Mouse (Mus musculus): ENCODE measurements around the gene Tsnaxip1. TPM values are rescaled to one million over a fixed set of nuclear protein-coding genes. Genes with fewer than 3 reads are reported as not detected.

Gene Tsnaxip1
- polyA plus RNA-seq, 1 experiment, result not detected

- TF ChIP-seq POLR2A (IDR thresholded peaks at IDR 0.05; ENCODE audit: low read depth, low read length) (peak; percentile 20), CTCF (conservative IDR thresholded peaks at IDR 0.05; ENCODE audit: insufficient read depth, insufficient read length, low read depth, low read length) (0 out of 2 replicates have a peak, but pooled peaks have one; percentile 11)
- WGBS, result under 1% methylated on average over 59 of the region's 59 CpGs
- peak; percentile 99 for DNase-seq
- Histone ChIP-seq H3K36me3 (ENCODE audit: control insufficient read depth, insufficient read depth, low read length) (no peaks in the 10 kb centered on the region), H3K27ac (ENCODE audit: insufficient read depth, low read depth, low read length) (peak within 1 kb of the TSS; percentile 62), H3K4me3 (ENCODE audit: insufficient read depth, low read depth, low read length) (peak within 1 kb of the TSS; percentile 98), H3K27me3 (replicated peaks; ENCODE audit: control insufficient read depth, insufficient read depth, low read length) (no peaks in the 10 kb centered on the region), H3K4me1 (ENCODE audit: control insufficient read depth, insufficient read depth, low read length) (peaks cover 18% of the 10 kb centered on the region; the same call in 1 of the 2 replicates)
Measured at GRCm38 (mm10) chr8:105860143-105860981, 32.8 kb downstream of the Tsnaxip1 start, which contains the start of gene Nutf2. TSS of gene Nutf2 (plus strand) at chr8:105860580.

GRCm38 (mm10) chr8:105861951-105862350 is 34.4 kb downstream of the Tsnaxip1 start:
- Histone ChIP-seq H3K27ac (ENCODE audit: insufficient read depth, low read depth, low read length) (no peak overlapping the region), H3K4me3 (ENCODE audit: insufficient read depth, low read depth, low read length) (no peak overlapping the region)

GRCm38 (mm10) chr8:105866364-105867029 is 39.0 kb downstream of the Tsnaxip1 start:
- Histone ChIP-seq H3K4me3 (ENCODE audit: insufficient read depth, low read depth, low read length) (no peak overlapping the region), H3K36me3 (ENCODE audit: control insufficient read depth, insufficient read depth, low read length) (no peaks in the 10 kb centered on the region), H3K4me1 (ENCODE audit: control insufficient read depth, insufficient read depth, low read length) (peaks cover 5% of the 10 kb centered on the region; the same call in 1 of the 2 replicates), H3K27ac (ENCODE audit: insufficient read depth, low read depth, low read length) (no peak overlapping the region), H3K27me3 (replicated peaks; ENCODE audit: control insufficient read depth, insufficient read depth, low read length) (no peaks in the 10 kb centered on the region)
- no peak for DNase-seq
- 83% methylated on average over 6 of the region's 6 CpGs for WGBS
- peak; percentile 40 for TF ChIP-seq CTCF (conservative IDR thresholded peaks at IDR 0.05; ENCODE audit: insufficient read depth, insufficient read length, low read depth, low read length)
- TF ChIP-seq POLR2A (IDR thresholded peaks at IDR 0.05; ENCODE audit: low read depth, low read length), result no peak

More at GRCm38 (mm10) chr8:105861951-105862350, 34.4 kb downstream of the Tsnaxip1 start:
- H3K27me3 ChIP-seq (replicated peaks; ENCODE audit: control insufficient read depth, insufficient read depth, low read length), result no peaks in the 10 kb centered on the region
- peak; percentile 13 for DNase-seq
- 6% methylated on average over 1 of the region's 1 CpGs for WGBS
- no peaks in the 10 kb centered on the region for H3K36me3 ChIP-seq (ENCODE audit: control insufficient read depth, insufficient read depth, low read length)
- H3K4me1 ChIP-seq (ENCODE audit: control insufficient read depth, insufficient read depth, low read length), result peaks cover 10% of the 10 kb centered on the region; the same call in 1 of the 2 replicates
- TF ChIP-seq POLR2A (IDR thresholded peaks at IDR 0.05; ENCODE audit: low read depth, low read length) (no peak), CTCF (conservative IDR thresholded peaks at IDR 0.05; ENCODE audit: insufficient read depth, insufficient read length, low read depth, low read length) (no peak)

- no peaks in the 10 kb centered on the region for H3K36me3 ChIP-seq (ENCODE audit: control insufficient read depth, insufficient read depth, low read length)
- DNase-seq, result peak; percentile 45
- peaks cover 4% of the 10 kb centered on the region; the same call in 1 of the 2 replicates for H3K4me1 ChIP-seq (ENCODE audit: control insufficient read depth, insufficient read depth, low read length)
- WGBS, result 63% methylated on average over 6 of the region's 6 CpGs
- no peak overlapping the region for H3K4me3 ChIP-seq (ENCODE audit: insufficient read depth, low read depth, low read length)
- H3K27ac ChIP-seq (ENCODE audit: insufficient read depth, low read depth, low read length), result peak overlapping the region; percentile 51
- H3K27me3 ChIP-seq (replicated peaks; ENCODE audit: control insufficient read depth, insufficient read depth, low read length), result no peaks in the 10 kb centered on the region
- TF ChIP-seq CTCF (conservative IDR thresholded peaks at IDR 0.05; ENCODE audit: insufficient read depth, insufficient read length, low read depth, low read length) (no peak), POLR2A (IDR thresholded peaks at IDR 0.05; ENCODE audit: low read depth, low read length) (no peak)
Measured at GRCm38 (mm10) chr8:105874301-105874700, 46.8 kb downstream of the Tsnaxip1 start.

- no peak for TF ChIP-seq CTCF (conservative IDR thresholded peaks at IDR 0.05; ENCODE audit: insufficient read depth, insufficient read length, low read depth, low read length)
- peak; percentile 84 for TF ChIP-seq POLR2A (IDR thresholded peaks at IDR 0.05; ENCODE audit: low read depth, low read length)
- Histone ChIP-seq H3K36me3 (ENCODE audit: control insufficient read depth, insufficient read depth, low read length) (no peaks in the 10 kb centered on the region), H3K27ac (ENCODE audit: insufficient read depth, low read depth, low read length) (no peak within 1 kb of the TSS), H3K4me1 (ENCODE audit: control insufficient read depth, insufficient read depth, low read length) (peaks cover 10% of the 10 kb centered on the region), H3K27me3 (replicated peaks; ENCODE audit: control insufficient read depth, insufficient read depth, low read length) (no peaks in the 10 kb centered on the region), H3K4me3 (ENCODE audit: insufficient read depth, low read depth, low read length) (peak within 1 kb of the TSS; percentile 96)
- peak; percentile 91 for DNase-seq
- under 1% methylated on average over 45 of the region's 45 CpGs for WGBS
Measured at GRCm38 (mm10) chr8:105880754-105881520, 53.4 kb downstream of the Tsnaxip1 start, which contains the start of gene Edc4. TSS of gene Edc4 (plus strand) at chr8:105880881.

GRCm38 (mm10) chr8:105889756-105890465 is 62.4 kb downstream of the Tsnaxip1 start:
- no peak overlapping the region for H3K27ac ChIP-seq (ENCODE audit: insufficient read depth, low read depth, low read length)
- TF ChIP-seq POLR2A (IDR thresholded peaks at IDR 0.05; ENCODE audit: low read depth, low read length) (no peak), CTCF (conservative IDR thresholded peaks at IDR 0.05; ENCODE audit: insufficient read depth, insufficient read length, low read depth, low read length) (no peak)
- WGBS, result 92% methylated on average over 12 of the region's 12 CpGs
- H3K4me1 ChIP-seq (ENCODE audit: control insufficient read depth, insufficient read depth, low read length), result no peaks in the 10 kb centered on the region
- no peaks in the 10 kb centered on the region for H3K27me3 ChIP-seq (replicated peaks; ENCODE audit: control insufficient read depth, insufficient read depth, low read length)
- no peaks in the 10 kb centered on the region for H3K36me3 ChIP-seq (ENCODE audit: control insufficient read depth, insufficient read depth, low read length)
- no peak overlapping the region for H3K4me3 ChIP-seq (ENCODE audit: insufficient read depth, low read depth, low read length)
- no peak for DNase-seq
